Mouse (Mus musculus): ENCODE data around the gene Sstr3.

Gene Sstr3

DNA sequence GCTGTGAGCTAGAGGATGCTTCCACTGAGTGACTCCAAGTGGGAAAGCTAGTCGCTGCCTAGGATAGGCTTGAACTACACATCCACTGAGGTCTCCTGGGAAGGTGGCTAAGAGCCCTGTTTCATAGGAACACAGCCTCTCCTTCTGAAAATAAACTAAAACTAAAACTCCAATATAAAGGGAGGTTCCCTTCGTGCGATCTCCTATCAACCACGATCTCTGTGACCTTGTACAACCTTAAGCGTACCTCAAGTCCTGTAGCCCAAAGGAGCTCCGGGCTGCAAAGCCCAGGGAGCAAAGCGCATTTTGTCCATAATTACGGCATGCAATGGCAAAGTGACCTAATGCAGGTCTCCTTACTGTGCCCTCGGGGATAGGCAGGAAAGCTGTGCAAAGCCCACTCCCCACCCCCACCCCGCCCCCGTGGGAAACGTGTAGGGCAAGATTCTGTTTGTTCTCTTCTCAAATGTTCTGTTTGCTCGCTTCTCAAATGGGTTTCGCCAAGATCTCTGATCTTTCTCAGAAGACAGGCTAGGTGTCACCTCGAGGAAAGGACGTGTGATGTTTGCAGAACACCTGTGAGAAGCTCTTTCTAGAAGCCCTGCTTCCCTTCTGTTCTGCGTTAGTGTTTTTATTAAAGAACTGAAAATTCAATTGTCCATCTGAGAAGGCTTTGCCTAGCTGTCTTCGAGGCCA, 41.9 kb downstream of the Sstr3 start:
- DNase-seq (ENCODE audit: low spot score in 2 of 2): no peak

DNA sequence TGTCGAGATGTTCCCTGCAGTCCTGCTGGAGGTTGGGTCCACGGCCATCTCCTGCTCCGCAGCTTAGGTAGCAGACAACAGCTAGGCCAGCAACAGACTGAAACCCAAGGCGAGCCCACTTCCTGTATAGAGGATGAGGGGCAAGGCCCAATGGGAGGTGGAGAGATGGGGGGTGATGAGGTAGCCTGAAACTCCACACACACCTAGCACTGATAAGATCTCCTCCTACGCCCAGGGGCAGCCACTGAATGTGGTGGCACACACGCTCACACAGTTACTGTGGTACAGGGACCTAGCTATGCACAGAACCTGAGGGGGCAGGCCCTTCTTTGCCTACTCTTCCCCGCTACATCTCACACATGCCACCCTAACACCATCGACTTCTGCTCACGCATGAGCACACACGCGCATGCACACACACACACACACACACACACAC, 49.5 kb downstream of the Sstr3 start, which contains the start of gene Il2rb:
Gene Il2rb (minus strand): TSS at position 304 of the 439 bp plus-strand sequence.
- DNase-seq (ENCODE audit: low spot score in 2 of 2): no peak

DNA sequence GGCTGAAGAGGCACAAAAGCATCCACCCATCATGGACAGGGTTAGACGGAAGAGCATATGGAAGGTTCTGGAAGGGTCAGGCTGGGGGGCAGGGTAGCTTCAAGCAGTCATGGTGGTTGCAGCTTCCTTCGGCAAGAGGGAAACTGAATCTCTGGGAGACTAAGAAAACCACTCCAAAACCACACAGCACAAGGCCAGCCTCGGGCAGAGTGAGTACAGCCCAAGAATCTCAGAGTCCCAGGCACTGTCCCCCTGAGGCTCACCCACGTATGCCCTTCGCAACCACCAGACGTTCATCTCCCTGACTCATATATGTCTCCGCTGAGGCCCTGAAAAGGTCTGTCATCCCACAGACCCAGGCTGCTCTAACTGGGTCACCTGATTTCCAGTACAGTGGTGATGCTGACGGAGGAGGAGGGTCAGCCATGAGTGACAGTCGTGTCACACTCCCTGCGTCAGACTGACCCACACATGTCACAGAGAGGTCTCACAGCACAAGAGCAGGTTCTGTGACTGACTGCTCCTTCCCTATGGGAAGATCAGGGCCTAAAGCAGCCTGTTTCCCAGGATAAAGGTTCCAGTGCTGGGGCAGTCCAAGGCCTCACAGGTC, 51.0 kb downstream of the Sstr3 start:
- DNase-seq (ENCODE audit: low spot score in 2 of 2): no peak

DNA sequence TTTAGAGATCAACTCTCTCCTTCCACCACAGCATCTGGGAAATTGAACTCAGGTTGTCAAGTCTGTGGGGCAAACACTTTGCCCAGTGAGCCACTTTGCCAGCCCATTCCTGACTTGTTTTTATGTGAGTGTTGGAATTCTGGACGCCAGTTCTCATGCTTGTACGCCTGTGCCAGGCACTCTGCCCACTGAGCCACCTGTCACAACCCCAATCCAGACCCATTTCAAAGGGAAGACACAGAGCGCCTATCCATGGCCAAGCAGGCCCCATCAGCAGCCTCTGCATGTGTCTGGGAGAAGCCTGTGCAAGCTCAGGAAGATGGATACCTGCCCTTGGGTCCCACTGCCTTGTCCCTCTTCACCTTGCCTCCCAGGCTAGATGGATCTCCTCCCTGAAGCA, 53.2 kb downstream of the Sstr3 start:
- DNase-seq (ENCODE audit: low spot score in 2 of 2): no peak

DNA sequence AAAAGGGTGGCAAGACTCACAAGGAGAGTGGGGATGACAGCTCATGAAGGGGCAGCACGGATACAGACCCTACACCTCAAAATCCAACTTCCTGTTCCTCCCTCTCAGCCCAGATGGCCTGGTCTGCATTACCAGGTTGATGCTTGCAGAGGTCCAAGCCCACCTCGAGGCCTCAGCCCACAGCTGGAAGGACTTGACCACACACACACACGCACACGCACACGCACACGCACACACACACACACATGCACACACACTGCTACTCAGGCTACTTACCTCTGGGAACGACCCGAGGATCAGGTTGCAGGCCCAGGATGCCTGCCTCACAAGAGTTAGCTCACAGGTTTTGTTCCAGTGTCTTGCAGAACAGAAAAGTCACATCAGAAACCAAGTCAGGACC, 54.6 kb downstream of the Sstr3 start:
- DNase-seq (ENCODE audit: low spot score in 2 of 2): no peak

DNA sequence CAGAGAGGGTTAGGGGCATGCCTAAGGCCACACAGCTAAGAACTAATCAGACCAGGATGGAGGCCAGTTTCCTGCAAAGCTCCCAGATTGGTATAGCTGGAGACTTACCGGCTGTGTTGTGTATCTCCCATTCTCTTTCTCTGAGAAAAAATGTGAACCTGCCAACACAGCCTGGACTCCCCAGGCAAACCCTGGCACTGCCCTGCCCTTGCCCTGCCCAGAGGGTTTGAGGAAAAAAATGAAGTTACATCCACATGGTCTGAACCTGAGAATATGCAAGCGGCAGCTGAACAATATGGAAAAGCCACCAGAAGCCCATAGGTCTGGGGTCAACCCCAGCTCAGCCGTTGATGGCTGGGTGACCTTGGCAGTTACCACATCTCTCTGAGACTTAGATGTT, 55.2 kb downstream of the Sstr3 start:
- DNase-seq (ENCODE audit: low spot score in 2 of 2): no peak

DNA sequence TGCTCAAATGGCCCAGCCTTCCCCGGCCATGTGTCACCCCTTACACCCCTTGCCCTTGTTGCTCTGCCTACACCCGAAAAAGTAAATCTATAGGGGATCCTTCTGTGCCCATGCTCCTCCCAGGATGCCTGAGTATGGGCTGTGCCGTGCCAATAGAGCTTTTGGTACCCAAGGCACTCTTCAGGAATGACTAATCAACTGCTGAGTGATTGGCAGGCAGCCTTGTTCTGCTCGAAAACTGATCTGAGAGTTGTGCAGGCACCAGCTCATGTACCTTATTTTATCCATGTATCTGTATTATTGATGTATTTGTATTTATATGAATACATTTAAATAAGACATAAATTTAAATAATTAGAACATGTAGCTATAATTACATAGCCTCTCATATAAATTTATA, 57.4 kb downstream of the Sstr3 start:
- no peak for DNase-seq (ENCODE audit: low spot score in 2 of 2)

Measured in frontal cortex, postnatal 10 days (tissue).